Mouse (Mus musculus): Measurements from ENCODE around the gene Pnpla6.

DNA sequence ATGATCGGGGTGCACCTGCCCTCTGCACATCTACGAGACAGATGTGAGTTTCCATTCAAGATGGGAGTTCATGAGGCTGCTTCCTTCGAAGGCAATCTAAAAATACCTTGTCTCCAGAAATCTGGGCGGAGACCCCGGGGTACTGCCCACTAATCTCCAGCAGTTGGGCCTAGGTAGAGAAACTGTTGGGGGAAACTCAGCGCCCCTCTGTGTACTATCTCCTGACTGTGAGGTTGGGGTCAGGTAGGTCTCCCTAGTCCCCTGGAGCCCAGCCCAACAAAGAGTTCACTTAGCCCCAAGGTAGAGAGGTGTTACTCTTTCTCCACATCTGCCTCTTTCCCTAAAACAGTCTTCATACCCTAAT lies 21.4 kb upstream of the Pnpla6 start:
- TF ChIP-seq CTCF (IDR thresholded peaks at IDR 0.05; ENCODE audit: low read depth, low read length) (no peak), TAL1 (conservative IDR thresholded peaks at IDR 0.05; ENCODE audit: low read depth, low read length) (no peak), GATA1 (IDR thresholded peaks at IDR 0.05; ENCODE audit: borderline replicate concordance, low read length) (no peak), GATA2 (IDR thresholded peaks at IDR 0.05; ENCODE audit: borderline replicate concordance, low read depth, low read length) (no peak), POLR2AphosphoS5 (IDR thresholded peaks at IDR 0.05; ENCODE audit: insufficient replicate concordance, low read depth, low read length) (no peak)
